Mouse (Mus musculus): ENCODE results near the gene C1qtnf5.

- TF ChIP-seq POLR2A (IDR thresholded peaks at IDR 0.05; ENCODE audit: insufficient read depth, low read length) (no peak), CTCF (IDR thresholded peaks at IDR 0.05; ENCODE audit: low read depth, low read length) (no peak), EP300 (IDR thresholded peaks at IDR 0.05; ENCODE audit: insufficient read depth, low read depth, low read length) (no peak)
Measured at GRCm38 (mm10) chr9:44081581-44081980, 25.5 kb upstream of the C1qtnf5 start.

Data from ES-Bruce4 (cell line).